Mouse (Mus musculus) erythroid progenitor cell, adult 5-6 weeks (primary cell): ENCODE results near the gene Ripor1. TPM values are rescaled to one million over a fixed set of nuclear protein-coding genes. Genes with fewer than 3 reads are reported as not detected.

Experiments
- total RNA-seq, 2 experiments: library from RNA; stranded (forward) in 1 of 2; stranded (reverse) in 1 of 2; fragments of 150-400 nt in 1 of 2; fragments of 186-747, 209-891 nt in 1 of 2; gene quantifications; 2 replicates each; pipeline versions ENCODE4 v1.2.3 to v1.2.4; 2015 to 2017; ENCODE audit warnings: low replicate concordance in 2 of 2

The Ripor1 gene
- total RNA-seq, 2 experiments from 2014 or later = 0.23 to 11.3 TPM

Other genes starting within 250 kb of the Ripor1 start
- gene Plekhg4, start 232.0 kb upstream of the Ripor1 start, total RNA-seq (2015; ENCODE audit: low replicate concordance) = not detected in 2 replicates
- gene Plekhg4, start 232.0 kb upstream of the Ripor1 start, total RNA-seq (2017; ENCODE audit: low replicate concordance) = not detected in 2 replicates
- gene Kctd19, start 191.8 kb upstream of the Ripor1 start, total RNA-seq (2015; ENCODE audit: low replicate concordance) = not detected in 2 replicates
- gene Kctd19, start 191.8 kb upstream of the Ripor1 start, total RNA-seq (2017; ENCODE audit: low replicate concordance) = not detected in 2 replicates
- 1.4 TPM in 1 of 2 replicates, not detected in the other for gene Lrrc36, start 191.7 kb upstream of the Ripor1 start, total RNA-seq (2015; ENCODE audit: low replicate concordance)
- 1.2 TPM in 1 of 2 replicates, not detected in the other for gene Lrrc36, start 191.7 kb upstream of the Ripor1 start, total RNA-seq (2017; ENCODE audit: low replicate concordance)
- gene Tppp3, start 133.7 kb upstream of the Ripor1 start, total RNA-seq (2015; ENCODE audit: low replicate concordance) = 2.5 TPM in 1 of 2 replicates, not detected in the other
- gene Tppp3, start 133.7 kb upstream of the Ripor1 start, total RNA-seq (2017; ENCODE audit: low replicate concordance) = 2.2 TPM in 1 of 2 replicates, not detected in the other
- gene Zdhhc1, start 108.4 kb upstream of the Ripor1 start, total RNA-seq (2015; ENCODE audit: low replicate concordance) = 2.5 TPM in 1 of 2 replicates, not detected in the other
- gene Zdhhc1, start 108.4 kb upstream of the Ripor1 start, total RNA-seq (2017; ENCODE audit: low replicate concordance) = 0.39 TPM in 1 of 2 replicates, not detected in the other
- not detected in 2 replicates for gene Hsd11b2, start 86.5 kb upstream of the Ripor1 start, total RNA-seq (2015; ENCODE audit: low replicate concordance)
- gene Hsd11b2, start 86.5 kb upstream of the Ripor1 start, total RNA-seq (2017; ENCODE audit: low replicate concordance) = not detected in 2 replicates
- 84.7 and 109 TPM in 2 replicates for gene Atp6v0d1, start 39.2 kb upstream of the Ripor1 start, total RNA-seq (2015; ENCODE audit: low replicate concordance)
- gene Atp6v0d1, start 39.2 kb upstream of the Ripor1 start, total RNA-seq (2017; ENCODE audit: low replicate concordance) = 31.3 and 35.6 TPM in 2 replicates
- gene Ctcf, start 31.3 kb downstream of the Ripor1 start, total RNA-seq (2015; ENCODE audit: low replicate concordance) = 154 and 195 TPM in 2 replicates
- 314 and 346 TPM in 2 replicates for gene Ctcf, start 31.3 kb downstream of the Ripor1 start, total RNA-seq (2017; ENCODE audit: low replicate concordance)
- not detected in 2 replicates for gene Agrp, start 32.1 kb downstream of the Ripor1 start, total RNA-seq (2015; ENCODE audit: low replicate concordance)
- gene Agrp, start 32.1 kb downstream of the Ripor1 start, total RNA-seq (2017; ENCODE audit: low replicate concordance) = not detected in 2 replicates
- 4.7 and 5.4 TPM in 2 replicates for gene Carmil2, start 81.0 kb downstream of the Ripor1 start, total RNA-seq (2015; ENCODE audit: low replicate concordance)
- gene Carmil2, start 81.0 kb downstream of the Ripor1 start, total RNA-seq (2017; ENCODE audit: low replicate concordance) = 4.2 and 7.0 TPM in 2 replicates
- 10.9 and 22.0 TPM in 2 replicates for gene Acd, start 95.8 kb downstream of the Ripor1 start, total RNA-seq (2015; ENCODE audit: low replicate concordance)
- gene Acd, start 95.8 kb downstream of the Ripor1 start, total RNA-seq (2017; ENCODE audit: low replicate concordance) = 1.7 and 9.7 TPM in 2 replicates
- 1.7 and 3.6 TPM in 2 replicates for gene Pard6a, start 95.9 kb downstream of the Ripor1 start, total RNA-seq (2015; ENCODE audit: low replicate concordance)
- gene Pard6a, start 95.9 kb downstream of the Ripor1 start, total RNA-seq (2017; ENCODE audit: low replicate concordance) = 2.7 TPM in 1 of 2 replicates, not detected in the other
- not detected in 2 replicates for gene 4933405L10Rik, start 102.4 kb downstream of the Ripor1 start, total RNA-seq (2015; ENCODE audit: low replicate concordance)
- gene 4933405L10Rik, start 102.4 kb downstream of the Ripor1 start, total RNA-seq (2017; ENCODE audit: low replicate concordance) = not detected in 2 replicates
- gene Enkd1, start 103.0 kb downstream of the Ripor1 start, total RNA-seq (2015; ENCODE audit: low replicate concordance) = 2.9 and 5.4 TPM in 2 replicates
- 0.15 and 3.7 TPM in 2 replicates for gene Enkd1, start 103.0 kb downstream of the Ripor1 start, total RNA-seq (2017; ENCODE audit: low replicate concordance)
- not detected in 2 replicates for gene Gfod2, start 153.4 kb downstream of the Ripor1 start, total RNA-seq (2015; ENCODE audit: low replicate concordance)
- gene Gfod2, start 153.4 kb downstream of the Ripor1 start, total RNA-seq (2017; ENCODE audit: low replicate concordance) = 0.51 TPM in 1 of 2 replicates, not detected in the other
- 306 and 341 TPM in 2 replicates for gene Ranbp10, start 222.1 kb downstream of the Ripor1 start, total RNA-seq (2015; ENCODE audit: low replicate concordance)
- gene Ranbp10, start 222.1 kb downstream of the Ripor1 start, total RNA-seq (2017; ENCODE audit: low replicate concordance) = 296 and 297 TPM in 2 replicates
- 2.9 TPM in 1 of 2 replicates, not detected in the other for gene Tsnaxip1, start 222.5 kb downstream of the Ripor1 start, total RNA-seq (2015; ENCODE audit: low replicate concordance)
- gene Tsnaxip1, start 222.5 kb downstream of the Ripor1 start, total RNA-seq (2017; ENCODE audit: low replicate concordance) = 1.4 TPM in 1 of 2 replicates, not detected in the other
- 57.0 and 57.3 TPM in 2 replicates for gene Cenpt, start 248.0 kb downstream of the Ripor1 start, total RNA-seq (2015; ENCODE audit: low replicate concordance)
- gene Cenpt, start 248.0 kb downstream of the Ripor1 start, total RNA-seq (2017; ENCODE audit: low replicate concordance) = 55.2 and 94.3 TPM in 2 replicates
- 9.6 and 22.0 TPM in 2 replicates for gene Thap11, start 249.9 kb downstream of the Ripor1 start, total RNA-seq (2015; ENCODE audit: low replicate concordance)
- 11.0 and 18.6 TPM in 2 replicates for gene Thap11, start 249.9 kb downstream of the Ripor1 start, total RNA-seq (2017; ENCODE audit: low replicate concordance)